Mouse (Mus musculus): ENCODE measurements around the gene Fgd3. TPM values are rescaled to one million over a fixed set of nuclear protein-coding genes. Genes with fewer than 3 reads are reported as not detected.

The Fgd3 gene
- total and polyA plus RNA-seq, 3 experiments: 4.1 to 11.2 (median 4.7) TPM

GRCm38 (mm10) chr13:49249634-49250033 is 70.5 kb downstream of the Fgd3 start:
- no peak overlapping the region for H3K4me3 ChIP-seq (ENCODE audit: low read depth, low read length)
- peaks cover 2% of the 10 kb centered on the region; the same call in 1 of the 2 replicates for H3K4me1 ChIP-seq (ENCODE audit: insufficient read depth, low read depth, low read length)
- peaks cover 7% of the 10 kb centered on the region for H3K9me3 ChIP-seq (replicated peaks)
- H3K27me3 ChIP-seq (ENCODE audit: insufficient read depth, low read length): peaks cover 18% of the 10 kb centered on the region
- DNase-seq (ENCODE audit: low spot score): no peak
- no peak for ATAC-seq (ENCODE audit: extremely low read depth, insufficient number of reproducible peaks, low FRiP score, poor library complexity, severe bottlenecking)
- TF ChIP-seq CTCF (IDR thresholded peaks at IDR 0.05; ENCODE audit: low read depth, low read length) (no peak), GATA2 (IDR thresholded peaks at IDR 0.05; ENCODE audit: borderline replicate concordance, low read depth, low read length) (no peak), TAL1 (conservative IDR thresholded peaks at IDR 0.05; ENCODE audit: low read depth, low read length) (no peak), GATA1 (IDR thresholded peaks at IDR 0.05; ENCODE audit: borderline replicate concordance, low read length) (no peak), POLR2AphosphoS5 (IDR thresholded peaks at IDR 0.05; ENCODE audit: insufficient replicate concordance, low read depth, low read length) (no peak)
- H3K36me3 ChIP-seq (replicated peaks): no peaks in the 10 kb centered on the region

GRCm38 (mm10) chr13:49248923-49249322 is 71.2 kb downstream of the Fgd3 start:
- H3K9me3 ChIP-seq (replicated peaks): peaks cover 7% of the 10 kb centered on the region
- TF ChIP-seq GATA1 (IDR thresholded peaks at IDR 0.05; ENCODE audit: borderline replicate concordance, low read length) (no peak), POLR2AphosphoS5 (IDR thresholded peaks at IDR 0.05; ENCODE audit: insufficient replicate concordance, low read depth, low read length) (no peak), TAL1 (conservative IDR thresholded peaks at IDR 0.05; ENCODE audit: low read depth, low read length) (no peak), GATA2 (IDR thresholded peaks at IDR 0.05; ENCODE audit: borderline replicate concordance, low read depth, low read length) (no peak), CTCF (IDR thresholded peaks at IDR 0.05; ENCODE audit: low read depth, low read length) (no peak)
- DNase-seq (ENCODE audit: low spot score) (no peak), ATAC-seq (ENCODE audit: extremely low read depth, insufficient number of reproducible peaks, low FRiP score, poor library complexity, severe bottlenecking) (no peak)
- no peaks in the 10 kb centered on the region for H3K36me3 ChIP-seq (replicated peaks)
- peaks cover 2% of the 10 kb centered on the region; the same call in 1 of the 2 replicates for H3K4me1 ChIP-seq (ENCODE audit: insufficient read depth, low read depth, low read length)
- peaks cover 20% of the 10 kb centered on the region for H3K27me3 ChIP-seq (ENCODE audit: insufficient read depth, low read length)
- H3K4me3 ChIP-seq (ENCODE audit: low read depth, low read length): no peak overlapping the region

- H3K27me3 ChIP-seq (ENCODE audit: insufficient read depth, low read length): peaks cover 20% of the 10 kb centered on the region
Observed at GRCm38 (mm10) chr13:49248467-49248862, 71.6 kb downstream of the Fgd3 start, which contains the start of gene Susd3. TSS of gene Susd3 (minus strand) at chr13:49248706.

GRCm38 (mm10) chr13:49247740-49248466 is 72.2 kb downstream of the Fgd3 start:
- Histone ChIP-seq H3K36me3 (replicated peaks) (no peaks in the 10 kb centered on the region), H3K4me3 (ENCODE audit: low read depth, low read length) (no peak overlapping the region), H3K9me3 (replicated peaks) (peaks cover 7% of the 10 kb centered on the region), H3K4me1 (ENCODE audit: insufficient read depth, low read depth, low read length) (peaks cover 10% of the 10 kb centered on the region; the same call in 1 of the 2 replicates), H3K27me3 (ENCODE audit: insufficient read depth, low read length) (peaks cover 19% of the 10 kb centered on the region)
- TF ChIP-seq GATA2 (IDR thresholded peaks at IDR 0.05; ENCODE audit: borderline replicate concordance, low read depth, low read length) (no peak), CTCF (IDR thresholded peaks at IDR 0.05; ENCODE audit: low read depth, low read length) (no peak), TAL1 (conservative IDR thresholded peaks at IDR 0.05; ENCODE audit: low read depth, low read length) (no peak), POLR2AphosphoS5 (IDR thresholded peaks at IDR 0.05; ENCODE audit: insufficient replicate concordance, low read depth, low read length) (no peak), GATA1 (IDR thresholded peaks at IDR 0.05; ENCODE audit: borderline replicate concordance, low read length) (no peak)
- DNase-seq (ENCODE audit: low spot score) (no peak), ATAC-seq (ENCODE audit: extremely low read depth, insufficient number of reproducible peaks, low FRiP score, poor library complexity, severe bottlenecking) (no peak)

More at GRCm38 (mm10) chr13:49248467-49248862, 71.6 kb downstream of the Fgd3 start, which contains the start of gene Susd3:
- no peak for TF ChIP-seq POLR2AphosphoS5 (IDR thresholded peaks at IDR 0.05; ENCODE audit: insufficient replicate concordance, low read depth, low read length)
- TF ChIP-seq CTCF (IDR thresholded peaks at IDR 0.05; ENCODE audit: low read depth, low read length): no peak
- TF ChIP-seq GATA2 (IDR thresholded peaks at IDR 0.05; ENCODE audit: borderline replicate concordance, low read depth, low read length): no peak
- TF ChIP-seq GATA1 (IDR thresholded peaks at IDR 0.05; ENCODE audit: borderline replicate concordance, low read length): no peak
- no peak for TF ChIP-seq TAL1 (conservative IDR thresholded peaks at IDR 0.05; ENCODE audit: low read depth, low read length)
- Histone ChIP-seq H3K36me3 (replicated peaks) (no peaks in the 10 kb centered on the region), H3K4me3 (ENCODE audit: low read depth, low read length) (no peak within 1 kb of the TSS), H3K4me1 (ENCODE audit: insufficient read depth, low read depth, low read length) (peaks cover 6% of the 10 kb centered on the region; the same call in 1 of the 2 replicates), H3K9me3 (replicated peaks) (peaks cover 7% of the 10 kb centered on the region)
- ATAC-seq (ENCODE audit: extremely low read depth, insufficient number of reproducible peaks, low FRiP score, poor library complexity, severe bottlenecking) (no peak), DNase-seq (ENCODE audit: low spot score) (no peak)

- ATAC-seq (ENCODE audit: extremely low read depth, insufficient number of reproducible peaks, low FRiP score, poor library complexity, severe bottlenecking) (no peak), DNase-seq (ENCODE audit: low spot score) (no peak)
- peaks cover 7% of the 10 kb centered on the region for H3K9me3 ChIP-seq (replicated peaks)
- TF ChIP-seq GATA2 (IDR thresholded peaks at IDR 0.05; ENCODE audit: borderline replicate concordance, low read depth, low read length) (no peak), GATA1 (IDR thresholded peaks at IDR 0.05; ENCODE audit: borderline replicate concordance, low read length) (no peak), POLR2AphosphoS5 (IDR thresholded peaks at IDR 0.05; ENCODE audit: insufficient replicate concordance, low read depth, low read length) (no peak), CTCF (IDR thresholded peaks at IDR 0.05; ENCODE audit: low read depth, low read length) (no peak), TAL1 (conservative IDR thresholded peaks at IDR 0.05; ENCODE audit: low read depth, low read length) (no peak)
- H3K36me3 ChIP-seq (replicated peaks): no peaks in the 10 kb centered on the region
- H3K4me1 ChIP-seq (ENCODE audit: insufficient read depth, low read depth, low read length): peaks cover 15% of the 10 kb centered on the region
- peaks cover 15% of the 10 kb centered on the region for H3K27me3 ChIP-seq (ENCODE audit: insufficient read depth, low read length)
- no peak overlapping the region for H3K4me3 ChIP-seq (ENCODE audit: low read depth, low read length)
Observed at GRCm38 (mm10) chr13:49247232-49247739, 72.8 kb downstream of the Fgd3 start.

- H3K4me1 ChIP-seq (ENCODE audit: insufficient read depth, low read depth, low read length): peaks cover 19% of the 10 kb centered on the region
- no peak overlapping the region for H3K4me3 ChIP-seq (ENCODE audit: low read depth, low read length)
Observed at GRCm38 (mm10) chr13:49246626-49247025, 73.5 kb downstream of the Fgd3 start.

More at GRCm38 (mm10) chr13:49246626-49247025, 73.5 kb downstream of the Fgd3 start:
- ATAC-seq (ENCODE audit: extremely low read depth, insufficient number of reproducible peaks, low FRiP score, poor library complexity, severe bottlenecking): no peak
- TF ChIP-seq CTCF (IDR thresholded peaks at IDR 0.05; ENCODE audit: low read depth, low read length): no peak
- TF ChIP-seq GATA2 (IDR thresholded peaks at IDR 0.05; ENCODE audit: borderline replicate concordance, low read depth, low read length): no peak
- TF ChIP-seq GATA1 (IDR thresholded peaks at IDR 0.05; ENCODE audit: borderline replicate concordance, low read length): no peak
- TF ChIP-seq POLR2AphosphoS5 (IDR thresholded peaks at IDR 0.05; ENCODE audit: insufficient replicate concordance, low read depth, low read length): no peak
- TF ChIP-seq TAL1 (conservative IDR thresholded peaks at IDR 0.05; ENCODE audit: low read depth, low read length): no peak
- no peak for DNase-seq (ENCODE audit: low spot score)
- H3K9me3 ChIP-seq (replicated peaks): peaks cover 7% of the 10 kb centered on the region
- peaks cover 15% of the 10 kb centered on the region for H3K27me3 ChIP-seq (ENCODE audit: insufficient read depth, low read length)
- H3K36me3 ChIP-seq (replicated peaks): no peaks in the 10 kb centered on the region

Measured in G1E (cell line).